Mouse (Mus musculus) lung, embryonic 14.5 days (tissue): ENCODE results near the gene Pdhx. TPM values are rescaled to one million over a fixed set of nuclear protein-coding genes. Genes with fewer than 3 reads are reported as not detected.

ENCODE experiments used
- ATAC-seq: fragments of 200-750 bp; cut with Nextera tagmentation; 2 replicates; pipeline ENCODE4 v1.8.0; 2017; ENCODE audit warnings: mild to moderate bottlenecking, moderate TSS enrichment, moderate library complexity; ENCODE audit not compliant: insufficient read depth
- DNase-seq: peaks from one replicate; pipeline ENCODE4 v3.0.0-alpha.2; 2015
- H3K27ac ChIP-seq: fragments of 300-500 bp; sonication (generic); 2 replicates; pipeline ENCODE4 v1.5.1; 2014; ENCODE audit warnings: low read depth, mild to moderate bottlenecking, moderate library complexity
- H3K27me3 ChIP-seq: fragments of 300-500 bp; sonication (generic); 2 replicates; pipeline ENCODE4 v1.6.1; 2014; ENCODE audit warnings: low read length, control low read depth; ENCODE audit not compliant: insufficient read depth
- H3K36me3 ChIP-seq: fragments of 300-500 bp; sonication (generic); 2 replicates; pipeline ENCODE4 v1.6.1; 2014; ENCODE audit warnings: control low read depth; ENCODE audit not compliant: insufficient read depth
- H3K4me1 ChIP-seq: fragments of 300-500 bp; sonication (generic); 2 replicates; pipeline ENCODE4 v1.6.1; 2014; ENCODE audit warnings: antibody characterized with exemption, control low read depth; ENCODE audit not compliant: insufficient read depth
- H3K4me2 ChIP-seq: fragments of 300-500 bp; sonication (generic); 2 replicates; pipeline ENCODE4 v1.6.1; 2014; ENCODE audit warnings: mild to moderate bottlenecking
- H3K4me3 ChIP-seq: fragments of 300-500 bp; sonication (generic); 2 replicates; pipeline ENCODE4 v1.5.1; 2014; ENCODE audit warnings: low read depth, low read length
- H3K9ac ChIP-seq: fragments of 300-500 bp; sonication (generic); 2 replicates; pipeline ENCODE4 v1.6.1; 2014
- H3K9me3 ChIP-seq: fragments of 300-500 bp; sonication (generic); 2 replicates; pipeline ENCODE4 v1.6.1; 2016; ENCODE audit warnings: low read depth, low read length, control low read depth
- CTCF ChIP-seq: IDR thresholded peaks from 2 replicates; pipeline ENCODE4 v1.5.1; 2016; ENCODE audit warnings: antibody characterized with exemption, low read depth
- WGBS: fragments of 180-500 bp; shearing (Covaris S2); extraction: QIAGEN DNeasy Blood & Tissue Kit; methylation state at CpG from one replicate; pipeline ENCODE4 v1.1.7; 2014; 5-methylcytosine and 5-hydroxymethylcytosine counted together
- polyA plus RNA-seq: library from polyadenylated mRNA; unstranded; fragments of >200 nt; fragmentation: Nextera tagmentation; extraction: Ambion mirVana; gene quantifications from 2 replicates; pipeline ENCODE4 v1.2.1, GENCODE M21; 2014

Gene Pdhx
- polyA plus RNA-seq, 1 experiment from 2014 or later = 38.5 TPM

DNA sequence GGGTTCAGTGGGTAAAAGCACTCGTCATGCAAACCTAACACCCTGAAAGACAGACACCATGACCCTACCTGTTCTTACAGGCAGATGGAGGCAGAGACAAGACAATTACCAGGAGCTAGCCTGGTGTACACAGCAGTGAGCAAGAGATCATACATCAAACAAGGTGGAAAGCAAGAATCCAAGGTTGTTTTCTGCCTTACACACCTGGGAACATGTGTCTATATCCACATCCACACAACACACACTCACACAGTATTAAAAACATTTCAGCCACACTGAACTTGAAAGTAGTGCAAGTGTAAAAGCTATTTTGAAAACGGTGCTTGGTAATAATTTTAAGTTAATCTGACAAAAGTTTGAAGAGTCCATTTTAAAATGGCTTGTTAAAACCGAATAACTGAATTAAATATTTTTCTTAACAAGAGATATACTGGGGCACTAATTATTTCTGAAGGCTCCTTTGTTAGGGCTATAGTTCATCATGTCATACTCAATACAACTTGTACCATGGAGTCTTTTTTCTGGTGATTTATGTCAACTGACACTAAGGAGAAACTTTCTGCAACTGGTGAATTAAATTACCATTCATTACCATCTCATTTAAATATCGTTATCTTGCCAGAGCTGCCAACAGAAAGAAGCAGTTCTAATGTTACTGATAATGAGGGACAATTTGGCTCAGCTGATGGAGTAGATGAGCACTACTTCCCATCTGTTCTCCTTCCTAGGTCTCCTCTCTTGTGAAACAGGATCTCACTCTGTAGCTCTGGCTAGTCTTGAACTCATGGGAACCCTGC, 52.9 kb downstream of the Pdhx start:
- Histone ChIP-seq H3K4me1 (no peaks in the 10 kb centered on the region), H3K27ac (no peak overlapping the region), H3K4me2 (no peak overlapping the region), H3K9ac (no peak overlapping the region), H3K36me3 (peaks cover 12% of the 10 kb centered on the region; the same call in 1 of the 2 replicates), H3K9me3 (no peaks in the 10 kb centered on the region), H3K27me3 (no peaks in the 10 kb centered on the region), H3K4me3 (no peak overlapping the region)
- ATAC-seq (no peak), DNase-seq (no peak)
- TF ChIP-seq CTCF = no peak
- WGBS = 80% methylated on average over 4 of the region's 4 CpGs

DNA sequence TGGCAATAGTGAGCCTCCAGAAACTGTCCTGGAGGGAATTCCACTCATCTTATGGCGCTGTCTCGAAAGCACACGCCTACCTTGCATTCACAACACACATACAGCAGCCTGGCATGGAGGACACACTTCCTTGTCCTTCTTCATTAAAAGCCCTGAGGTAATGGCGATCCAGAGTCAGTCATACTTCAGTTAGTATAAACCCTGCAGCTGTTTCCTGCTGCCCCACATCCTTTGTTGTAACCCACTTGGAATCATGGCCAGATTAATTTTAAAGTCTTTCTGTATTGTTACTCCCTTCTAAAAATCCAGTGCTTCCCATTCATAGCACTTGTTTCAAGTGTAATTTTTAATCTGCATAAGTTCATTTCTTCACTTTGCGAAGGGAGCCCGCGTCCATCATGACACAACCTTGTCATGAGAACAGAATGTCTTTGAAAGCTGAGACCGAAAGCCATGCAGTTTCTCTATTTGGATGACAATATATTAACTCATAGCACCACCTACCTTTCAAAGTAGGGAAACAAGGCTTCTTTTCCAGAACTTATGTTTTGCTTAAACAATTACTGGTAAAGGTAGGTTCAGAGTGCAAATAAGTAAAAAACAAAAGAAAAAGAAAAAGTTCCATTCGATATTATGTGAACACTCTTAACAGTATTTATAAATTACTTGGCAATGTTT, 54.4 kb downstream of the Pdhx start:
- H3K36me3 ChIP-seq = peaks cover 9% of the 10 kb centered on the region; the same call in 1 of the 2 replicates
- H3K9ac ChIP-seq = no peak overlapping the region
- H3K4me1 ChIP-seq = no peaks in the 10 kb centered on the region
- H3K4me3 ChIP-seq = no peak overlapping the region
- no peak overlapping the region for H3K27ac ChIP-seq
- WGBS = 60% methylated on average over 9 of the region's 9 CpGs
- ATAC-seq = peak; percentile 65; the same call in 1 of the 2 replicates
- no peaks in the 10 kb centered on the region for H3K9me3 ChIP-seq
- DNase-seq = peak; percentile 84
- H3K4me2 ChIP-seq = no peak overlapping the region
- no peaks in the 10 kb centered on the region for H3K27me3 ChIP-seq
- peak; percentile 64 for TF ChIP-seq CTCF

DNA sequence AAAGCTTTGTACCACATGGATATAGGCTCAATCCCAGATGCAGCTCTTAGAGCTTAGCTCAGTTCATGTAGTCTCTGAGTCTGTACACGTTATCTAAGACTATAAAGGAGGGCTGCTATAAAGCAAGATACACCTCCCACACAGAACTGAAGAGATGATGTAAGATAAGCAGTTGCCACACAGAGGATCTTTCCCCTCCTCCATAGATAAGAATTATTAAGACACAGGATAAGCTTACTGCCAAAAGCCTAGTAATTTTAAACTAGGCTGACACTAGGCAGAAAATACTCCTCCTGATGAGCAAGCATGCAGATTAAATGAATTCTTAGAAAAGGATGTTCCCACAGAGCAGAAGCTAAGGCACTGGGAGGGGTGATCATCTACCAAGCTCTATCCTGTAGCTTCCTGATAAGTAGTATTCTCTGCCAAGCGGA, 55.9 kb downstream of the Pdhx start:
- H3K27ac ChIP-seq = no peak overlapping the region
- peaks cover 7% of the 10 kb centered on the region; the same call in 1 of the 2 replicates for H3K36me3 ChIP-seq
- H3K9ac ChIP-seq = no peak overlapping the region
- WGBS = 71% methylated on average over 2 of the region's 2 CpGs
- H3K4me2 ChIP-seq = no peak overlapping the region
- H3K4me3 ChIP-seq = no peak overlapping the region
- no peaks in the 10 kb centered on the region for H3K9me3 ChIP-seq
- H3K27me3 ChIP-seq = no peaks in the 10 kb centered on the region
- TF ChIP-seq CTCF = no peak
- ATAC-seq (no peak), DNase-seq (no peak)
- no peaks in the 10 kb centered on the region for H3K4me1 ChIP-seq

DNA sequence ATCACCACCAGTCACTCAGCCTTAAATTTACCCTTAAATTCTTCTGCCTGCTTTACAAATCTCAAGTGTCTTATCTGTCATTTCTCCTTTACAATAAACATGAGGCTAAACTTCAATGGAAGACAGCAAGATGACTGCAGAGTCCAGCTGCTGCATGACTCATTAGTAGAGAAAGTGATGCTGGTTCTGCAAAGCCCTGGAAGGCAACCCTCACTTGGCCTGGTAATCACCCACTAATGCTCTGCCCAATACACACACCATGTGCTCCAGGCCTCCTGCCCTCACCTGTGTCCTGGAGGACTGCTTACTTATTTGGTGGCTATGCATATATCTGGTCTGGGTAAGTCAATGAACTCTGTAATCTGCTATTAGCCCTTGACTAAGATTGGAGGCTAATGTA, 57.2 kb downstream of the Pdhx start:
- TF ChIP-seq CTCF = no peak
- DNase-seq (no peak), ATAC-seq (no peak)
- H3K27ac ChIP-seq = no peak overlapping the region
- H3K9ac ChIP-seq = no peak overlapping the region
- H3K4me3 ChIP-seq = no peak overlapping the region
- no peak overlapping the region for H3K4me2 ChIP-seq
- H3K36me3 ChIP-seq = no peaks in the 10 kb centered on the region
- no peaks in the 10 kb centered on the region for H3K9me3 ChIP-seq
- no peaks in the 10 kb centered on the region for H3K4me1 ChIP-seq
- H3K27me3 ChIP-seq = no peaks in the 10 kb centered on the region

DNA sequence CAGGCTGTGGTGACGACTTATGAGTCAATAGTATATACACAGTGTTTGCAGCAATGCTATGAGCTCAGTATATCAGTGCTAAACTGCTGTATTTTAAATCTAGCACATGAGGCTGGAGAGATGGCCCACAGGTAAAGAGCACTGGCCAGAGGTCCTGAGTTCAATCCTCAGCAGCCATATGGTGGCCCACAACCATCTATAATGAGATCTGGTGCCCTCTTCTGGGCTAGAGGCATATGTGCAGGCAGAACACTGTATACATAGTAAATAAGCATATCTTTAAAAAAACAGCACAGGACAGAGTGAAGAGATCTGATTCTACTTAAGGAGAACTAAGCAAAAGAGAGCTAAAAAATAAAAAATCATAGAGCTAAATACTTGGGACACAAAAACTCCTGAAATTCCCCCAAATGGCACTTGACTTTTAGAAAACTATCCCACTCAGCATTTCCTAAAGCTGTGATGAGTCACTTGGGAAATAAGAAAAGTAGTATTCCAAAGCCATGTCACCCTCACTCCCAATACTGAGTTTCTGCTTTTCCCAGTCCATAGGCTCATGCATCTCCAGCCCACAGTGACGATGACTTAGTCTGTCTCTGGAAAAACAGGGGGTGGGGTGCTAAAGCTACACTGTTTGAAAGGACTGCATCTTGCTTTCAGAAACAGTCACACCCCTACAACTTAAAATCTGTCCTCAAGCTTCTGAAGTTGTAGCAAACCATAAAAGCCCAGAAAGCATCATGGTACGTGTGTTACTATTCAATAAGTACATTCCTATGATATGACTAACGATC, 60.3 kb downstream of the Pdhx start:
- Histone ChIP-seq H3K36me3 (no peaks in the 10 kb centered on the region), H3K9ac (no peak overlapping the region), H3K9me3 (no peaks in the 10 kb centered on the region), H3K4me3 (no peak overlapping the region), H3K4me1 (no peaks in the 10 kb centered on the region), H3K27me3 (no peaks in the 10 kb centered on the region), H3K27ac (no peak overlapping the region), H3K4me2 (no peak overlapping the region)
- TF ChIP-seq CTCF = peak; percentile 51
- no peak for ATAC-seq
- whole genome bisulfite sequencing = 77% methylated on average over 4 of the region's 4 CpGs
- DNase-seq = peak; percentile 26

DNA sequence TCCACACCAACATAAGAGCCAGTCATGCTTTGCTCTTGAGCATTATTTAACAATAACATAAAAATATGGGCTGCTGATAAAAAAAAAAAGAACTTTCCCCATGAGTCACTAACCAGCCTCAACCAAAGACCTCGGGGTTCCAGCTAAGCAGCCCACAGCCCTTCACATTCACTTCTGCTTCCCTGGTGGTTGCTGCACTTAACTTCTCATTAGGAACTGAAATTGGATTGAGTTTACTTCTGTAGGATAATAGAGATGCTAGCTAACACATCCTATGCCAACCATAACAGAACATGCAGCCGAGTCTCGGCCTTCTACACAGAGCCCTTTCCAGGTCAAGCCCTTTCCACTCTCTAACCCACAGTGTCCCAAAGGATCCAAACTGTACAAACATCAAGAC, 65.1 kb downstream of the Pdhx start:
- no peak for DNase-seq
- no peak overlapping the region for H3K4me3 ChIP-seq
- H3K9ac ChIP-seq = no peak overlapping the region
- WGBS = 85% methylated on average over 3 of the region's 3 CpGs
- no peak overlapping the region for H3K4me2 ChIP-seq
- no peaks in the 10 kb centered on the region for H3K27me3 ChIP-seq
- H3K4me1 ChIP-seq = no peaks in the 10 kb centered on the region
- no peak overlapping the region for H3K27ac ChIP-seq
- TF ChIP-seq CTCF = no peak
- H3K36me3 ChIP-seq = no peaks in the 10 kb centered on the region
- no peak for ATAC-seq
- no peaks in the 10 kb centered on the region for H3K9me3 ChIP-seq

DNA sequence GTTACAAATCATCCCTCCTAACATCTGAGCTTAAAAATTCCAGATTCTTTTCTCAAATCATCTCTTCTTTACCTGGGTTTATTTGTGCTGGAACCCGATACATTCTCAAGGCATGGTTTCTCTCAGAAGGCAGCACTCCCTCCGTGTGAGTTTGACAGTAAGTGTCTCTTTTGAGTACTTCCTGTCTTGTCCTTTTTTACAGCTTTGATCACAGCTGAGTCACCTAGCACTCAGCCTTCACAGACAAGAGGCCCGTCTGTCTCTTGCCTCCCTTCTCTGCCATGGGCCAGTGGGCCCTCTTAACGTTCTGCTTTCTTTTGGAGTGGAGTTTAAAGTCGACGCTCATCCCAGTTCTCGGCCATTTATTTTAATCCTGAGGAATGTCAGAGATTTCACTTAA, 68.7 kb downstream of the Pdhx start:
- Histone ChIP-seq H3K27me3 (no peaks in the 10 kb centered on the region), H3K4me3 (no peak overlapping the region), H3K9ac (no peak overlapping the region), H3K9me3 (no peaks in the 10 kb centered on the region), H3K4me2 (no peak overlapping the region), H3K27ac (no peak overlapping the region), H3K36me3 (no peaks in the 10 kb centered on the region), H3K4me1 (no peaks in the 10 kb centered on the region)
- 25% methylated on average over 7 of the region's 7 CpGs for WGBS
- DNase-seq (no peak), ATAC-seq (no peak)
- no peak for TF ChIP-seq CTCF
